Mouse (Mus musculus) stomach, postnatal 0 days (tissue): Measurements from ENCODE around the gene Rps6kc1. TPM values are rescaled to one million over a fixed set of nuclear protein-coding genes. Genes with fewer than 3 reads are reported as not detected.

Experiments used
- ATAC-seq: fragments of 200-750 bp; cut with Nextera tagmentation; 2 replicates; pipeline ENCODE4 v1.8.0; 2017; ENCODE audit not compliant: low FRiP score, low TSS enrichment
- DNase-seq: peaks from one replicate; pipeline ENCODE4 v3.0.0-alpha.2; 2016; ENCODE audit warnings: low spot score
- H3K27ac ChIP-seq: fragments of 300-500 bp; sonication (generic); replicated peaks from 2 replicates; pipeline ENCODE4 v1.5.1; 2014; ENCODE audit warnings: mild to moderate bottlenecking, control low read depth
- H3K27me3 ChIP-seq: fragments of 300-500 bp; sonication (generic); 2 replicates; pipeline ENCODE4 v1.6.1; 2014; ENCODE audit warnings: low read length; ENCODE audit not compliant: control insufficient read depth, insufficient read depth
- H3K36me3 ChIP-seq: fragments of 300-500 bp; sonication (generic); 2 replicates; pipeline ENCODE4 v1.6.1; 2014; ENCODE audit warnings: low read length, mixed read lengths; ENCODE audit not compliant: control insufficient read depth, insufficient read depth
- H3K4me1 ChIP-seq: fragments of 300-500 bp; sonication (generic); replicated peaks from 2 replicates; pipeline ENCODE4 v1.6.1; 2014; ENCODE audit warnings: antibody characterized with exemption; ENCODE audit not compliant: control insufficient read depth, insufficient read depth
- H3K4me2 ChIP-seq: fragments of 300-500 bp; sonication (generic); replicated peaks from 2 replicates; pipeline ENCODE4 v1.6.1; 2014; ENCODE audit warnings: low read depth, mild to moderate bottlenecking, control low read depth, moderate library complexity
- H3K4me3 ChIP-seq: fragments of 300-500 bp; sonication (generic); 2 replicates; pipeline ENCODE4 v1.5.1; 2014; ENCODE audit warnings: low read depth, low read length, control low read depth
- H3K9ac ChIP-seq: fragments of 300-500 bp; sonication (generic); 2 replicates; pipeline ENCODE4 v1.6.1; 2014; ENCODE audit warnings: mild to moderate bottlenecking, low read length, control low read depth, mixed read lengths
- H3K9me3 ChIP-seq: fragments of 300-500 bp; sonication (generic); 2 replicates; pipeline ENCODE4 v1.6.1; 2016; ENCODE audit warnings: low read length; ENCODE audit not compliant: control insufficient read depth
- CTCF ChIP-seq: IDR thresholded peaks from 2 replicates; pipeline ENCODE4 v1.5.1; 2016; ENCODE audit warnings: antibody characterized with exemption, low read depth, mild to moderate bottlenecking, moderate library complexity
- EP300 ChIP-seq: optimal IDR thresholded peaks from 2 replicates; pipeline ENCODE3; 2016; ENCODE audit warnings: antibody characterized with exemption
- WGBS: fragments of 180-500 bp; shearing (Covaris S2); extraction: QIAGEN DNeasy Blood & Tissue Kit; methylation state at CpG from one replicate; pipeline ENCODE4 v1.1.7; 2014; 5-methylcytosine and 5-hydroxymethylcytosine counted together
- polyA plus RNA-seq: library from polyadenylated mRNA; unstranded; fragments of >200 nt; fragmentation: Nextera tagmentation; extraction: Ambion mirVana; gene quantifications from 2 replicates; pipeline ENCODE4 v1.2.1, GENCODE M21; 2015

Gene Rps6kc1
- polyA plus RNA-seq, 1 experiment from 2014 or later, result 4.5 TPM

- Histone ChIP-seq H3K4me2 (no peak overlapping the region), H3K36me3 (peaks cover 2% of the 10 kb centered on the region; the same call in 1 of the 2 replicates), H3K4me1 (no peaks in the 10 kb centered on the region), H3K27me3 (no peaks in the 10 kb centered on the region), H3K9ac (no peak overlapping the region), H3K4me3 (no peak overlapping the region), H3K27ac (no peak overlapping the region), H3K9me3 (no peaks in the 10 kb centered on the region)
- 83% methylated on average over 8 of the region's 8 CpGs for WGBS
- TF ChIP-seq CTCF, result no peak
- no peak for TF ChIP-seq EP300
- no peak for ATAC-seq
- DNase-seq, result no peak
Observed at GRCm38 (mm10) chr1:190806817-190807216, 104.8 kb downstream of the Rps6kc1 start.

- no peaks in the 10 kb centered on the region for H3K4me1 ChIP-seq
- H3K9ac ChIP-seq, result no peak overlapping the region
- no peak overlapping the region for H3K4me2 ChIP-seq
- H3K9me3 ChIP-seq, result no peaks in the 10 kb centered on the region
- H3K27ac ChIP-seq, result no peak overlapping the region
- H3K4me3 ChIP-seq, result no peak overlapping the region
- ATAC-seq (no peak), DNase-seq (no peak)
- WGBS, result 91% methylated on average over 11 of the region's 11 CpGs
- TF ChIP-seq CTCF (no peak), EP300 (no peak)
- peaks cover 8% of the 10 kb centered on the region for H3K36me3 ChIP-seq
- H3K27me3 ChIP-seq, result no peaks in the 10 kb centered on the region
Observed at GRCm38 (mm10) chr1:190798668-190799067, 112.9 kb downstream of the Rps6kc1 start.

- Histone ChIP-seq H3K4me1 (no peaks in the 10 kb centered on the region), H3K36me3 (peaks cover 8% of the 10 kb centered on the region), H3K27me3 (no peaks in the 10 kb centered on the region), H3K4me3 (no peak overlapping the region), H3K9me3 (no peaks in the 10 kb centered on the region), H3K9ac (no peak overlapping the region), H3K4me2 (no peak overlapping the region), H3K27ac (no peak overlapping the region)
- DNase-seq (no peak), ATAC-seq (no peak)
- TF ChIP-seq EP300 (no peak), CTCF (no peak)
- WGBS, result 66% methylated on average over 11 of the region's 11 CpGs
Observed at GRCm38 (mm10) chr1:190797483-190798058, 114.0 kb downstream of the Rps6kc1 start.

- ATAC-seq (no peak), DNase-seq (peak; percentile 24)
- Histone ChIP-seq H3K9ac (no peak overlapping the region), H3K4me3 (no peak overlapping the region), H3K36me3 (peaks cover 8% of the 10 kb centered on the region), H3K27me3 (no peaks in the 10 kb centered on the region), H3K9me3 (no peaks in the 10 kb centered on the region), H3K27ac (no peak overlapping the region), H3K4me2 (no peak overlapping the region), H3K4me1 (no peaks in the 10 kb centered on the region)
- 47% methylated on average over 7 of the region's 7 CpGs for WGBS
- TF ChIP-seq EP300 (no peak), CTCF (peak; percentile 86)
Observed at GRCm38 (mm10) chr1:190796745-190797482, 114.7 kb downstream of the Rps6kc1 start.

- WGBS, result 76% methylated on average over 6 of the region's 6 CpGs
- ATAC-seq (no peak), DNase-seq (no peak)
- no peaks in the 10 kb centered on the region for H3K4me1 ChIP-seq
- H3K27me3 ChIP-seq, result no peaks in the 10 kb centered on the region
- TF ChIP-seq EP300 (no peak), CTCF (no peak)
- no peak overlapping the region for H3K4me2 ChIP-seq
- no peak overlapping the region for H3K4me3 ChIP-seq
- no peaks in the 10 kb centered on the region for H3K9me3 ChIP-seq
- no peaks in the 10 kb centered on the region for H3K36me3 ChIP-seq
- no peak overlapping the region for H3K9ac ChIP-seq
- no peak overlapping the region for H3K27ac ChIP-seq
Observed at GRCm38 (mm10) chr1:190791638-190792037, 119.9 kb downstream of the Rps6kc1 start.

GRCm38 (mm10) chr1:190790720-190791119 lies 120.8 kb downstream of the Rps6kc1 start:
- no peak overlapping the region for H3K9ac ChIP-seq
- DNase-seq (no peak), ATAC-seq (no peak)
- H3K27me3 ChIP-seq, result no peaks in the 10 kb centered on the region
- H3K9me3 ChIP-seq, result no peaks in the 10 kb centered on the region
- H3K4me2 ChIP-seq, result no peak overlapping the region
- H3K4me3 ChIP-seq, result no peak overlapping the region
- H3K36me3 ChIP-seq, result no peaks in the 10 kb centered on the region
- H3K4me1 ChIP-seq, result no peaks in the 10 kb centered on the region
- no peak overlapping the region for H3K27ac ChIP-seq
- WGBS, result 91% methylated on average over 6 of the region's 6 CpGs
- no peak for TF ChIP-seq EP300
- TF ChIP-seq CTCF, result no peak
